Comparison of ENCODE assay signal across 16 mouse cellular contexts in genomic region chr2:77232604-77233003, GRCm38 (mm10).
DNase-seq lines count a peak whose midpoint lies in the region.
"Had no signal": no experiment of that assay in that cellular context is flagged by ENCODE, and none has a peak within 500 bp of the region (broad histone marks: within the 10 kb centered on the region; RNA-seq: fewer than 3 reads in every experiment).

No protein-coding gene starts in this region.

- DNase-seq in ES-CJ7 (ENCODE audit: low read depth, low spot score) (peak; percentile 48), R1 (ENCODE audit: low read depth, low spot score) (peak; percentile 13), ZHBTc4 (ENCODE audit: low read depth, low spot score) (peak; percentile 60)
- DNase-seq in urinary bladder, postnatal 14 days (ENCODE audit: low spot score), result no peak
- no peak for DNase-seq in heart, adult 11 months
- DNase-seq: adrenal gland, adult 2 months; adrenal gland, postnatal 10 days; adrenal gland, postnatal 25 days; B cell, adult 2 months; cerebellum, adult 11 months; cerebellum, adult 18-20 months; cerebellum, adult 8-10 months; cerebellum, adult 9-11 months; cerebellum, postnatal 14 days; cerebellum, postnatal 36 days; embryo, embryonic 11 days had no signal

Comparison
In these comparisons a context has a peak if more than half of its experiments do, and no peak if none do; other contexts are left out.
1. DNase-seq: peak in ES-CJ7 (single experiment), R1 (single experiment) and ZHBTc4 (single experiment); none in urinary bladder, postnatal 14 days (single experiment) and heart, adult 11 months (single experiment).